Mouse (Mus musculus) limb, embryonic 14.5 days (tissue): ENCODE data around the gene Fhit. TPM values are rescaled to one million over a fixed set of nuclear protein-coding genes. Genes with fewer than 3 reads are reported as not detected.
"Not testable (repeated sequence)": the region's sequence is repeated elsewhere in the genome, so short reads cannot be mapped to it uniquely, and the experiment has no call there.

Experiments
- ATAC-seq: fragments of 200-750 bp; cut with Nextera tagmentation; 2 replicates; pipeline ENCODE4 v1.8.0; 2017; ENCODE audit warnings: low read depth, moderate number of reproducible peaks, moderate TSS enrichment; ENCODE audit not compliant: low FRiP score
- DNase-seq: peaks from one replicate; pipeline ENCODE4 v3.0.0-alpha.2; 2015; ENCODE audit warnings: low spot score
- H3K27ac ChIP-seq: fragments of 300-500 bp; sonication (generic); replicated peaks from 2 replicates; pipeline ENCODE4 v1.5.1; 2014; ENCODE audit warnings: low read depth, mild to moderate bottlenecking, low read length, moderate library complexity, mixed read lengths
- H3K27me3 ChIP-seq: fragments of 300-500 bp; sonication (generic); 2 replicates; pipeline ENCODE4 v1.6.1; 2014; ENCODE audit warnings: low read length, mixed read lengths; ENCODE audit not compliant: control insufficient read depth, insufficient read depth
- H3K36me3 ChIP-seq: fragments of 300-500 bp; sonication (generic); 2 replicates; pipeline ENCODE4 v1.6.1; 2014; ENCODE audit warnings: mild to moderate bottlenecking, low read length, moderate library complexity, mixed read lengths; ENCODE audit not compliant: control insufficient read depth, insufficient read depth
- H3K4me1 ChIP-seq: fragments of 300-500 bp; sonication (generic); 2 replicates; pipeline ENCODE4 v1.6.1; 2014; ENCODE audit warnings: antibody characterized with exemption, low read length, mixed read lengths; ENCODE audit not compliant: control insufficient read depth, insufficient read depth
- H3K4me2 ChIP-seq: fragments of 300-500 bp; sonication (generic); replicated peaks from 2 replicates; pipeline ENCODE4 v1.6.1; 2014; ENCODE audit warnings: low read depth, mild to moderate bottlenecking, low read length, moderate library complexity; ENCODE audit not compliant: severe bottlenecking
- H3K4me3 ChIP-seq: fragments of 300-500 bp; sonication (generic); replicated peaks from 2 replicates; pipeline ENCODE4 v1.5.1; 2014; ENCODE audit warnings: low read length
- H3K9ac ChIP-seq: fragments of 300-500 bp; sonication (generic); 2 replicates; pipeline ENCODE4 v1.6.1; 2014; ENCODE audit warnings: mild to moderate bottlenecking, low read depth, low read length, moderate library complexity; ENCODE audit not compliant: severe bottlenecking
- H3K9me3 ChIP-seq: fragments of 300-500 bp; sonication (generic); 2 replicates; pipeline ENCODE4 v1.6.1; 2016; ENCODE audit warnings: low read length; ENCODE audit not compliant: control insufficient read depth
- POLR2A ChIP-seq: fragments of 200-500 bp; IDR thresholded peaks from 2 replicates; pipeline ENCODE4 v1.8.0; 2012; ENCODE audit warnings: inconsistent platforms, mild to moderate bottlenecking, moderate library complexity, borderline replicate concordance; ENCODE audit not compliant: insufficient read depth, insufficient read length; ENCODE audit errors: extremely low read depth
- WGBS: fragments of 180-500 bp; shearing (Covaris S2); extraction: QIAGEN DNeasy Blood & Tissue Kit; methylation state at CpG from one replicate; pipeline ENCODE4 v1.1.7; 2014; 5-methylcytosine and 5-hydroxymethylcytosine counted together
- polyA plus RNA-seq, 2 experiments: library from polyadenylated mRNA; depleted of rRNA in 1 of 2; stranded (reverse) in 1 of 2; unstranded in 1 of 2; fragments of >200 nt; fragmentation: Nextera tagmentation in 1 of 2; extraction: Ambion mirVana in 1 of 2; gene quantifications; 2 replicates each; pipeline versions ENCODE4 v1.2.1 to v1.2.3; 2012 to 2014

Gene Fhit
- polyA plus RNA-seq, 2 experiments: 3.5 to 7.6 TPM

- Histone ChIP-seq H3K27me3 (no peaks in the 10 kb centered on the region), H3K36me3 (no peaks in the 10 kb centered on the region), H3K4me1 (no peaks in the 10 kb centered on the region), H3K27ac (no peak overlapping the region), H3K4me3 (no peak overlapping the region), H3K4me2 (no peak overlapping the region), H3K9ac (no peak overlapping the region), H3K9me3 (no peaks in the 10 kb centered on the region)
- ATAC-seq (no peak), DNase-seq (peak; percentile 17)
- no peak for TF ChIP-seq POLR2A
- 76% methylated on average over 2 of the region's 2 CpGs for WGBS
Observed at GRCm38 (mm10) chr14:10795498-10796075, 366.2 kb downstream of the Fhit start.

- H3K9me3 ChIP-seq: no peaks in the 10 kb centered on the region
Observed at GRCm38 (mm10) chr14:10783929-10784328, 377.9 kb downstream of the Fhit start.

GRCm38 (mm10) chr14:10778721-10779120, 383.1 kb downstream of the Fhit start:
- ATAC-seq (no peak), DNase-seq (no peak)
- Histone ChIP-seq H3K4me2 (no peak overlapping the region), H3K27ac (no peak overlapping the region), H3K4me3 (no peak overlapping the region), H3K9ac (no peak overlapping the region), H3K9me3 (no peaks in the 10 kb centered on the region), H3K27me3 (no peaks in the 10 kb centered on the region), H3K4me1 (no peaks in the 10 kb centered on the region), H3K36me3 (no peaks in the 10 kb centered on the region)
- WGBS: 80% methylated on average over 2 of the region's 2 CpGs
- TF ChIP-seq POLR2A: no peak

More at GRCm38 (mm10) chr14:10783929-10784328, 377.9 kb downstream of the Fhit start:
- ATAC-seq (no peak), DNase-seq (no peak)
- H3K36me3 ChIP-seq: no peaks in the 10 kb centered on the region
- no peak overlapping the region for H3K9ac ChIP-seq
- no peak overlapping the region for H3K27ac ChIP-seq
- no peak overlapping the region for H3K4me3 ChIP-seq
- no peak overlapping the region for H3K4me2 ChIP-seq
- no peaks in the 10 kb centered on the region for H3K4me1 ChIP-seq
- 86% methylated on average over 3 of the region's 3 CpGs for WGBS
- TF ChIP-seq POLR2A: no peak
- H3K27me3 ChIP-seq: no peaks in the 10 kb centered on the region

GRCm38 (mm10) chr14:10754883-10755282, 407.0 kb downstream of the Fhit start:
- not testable (repeated sequence) for H3K9me3 ChIP-seq, H3K4me2 ChIP-seq, H3K4me1 ChIP-seq, DNase-seq, H3K27ac ChIP-seq, H3K4me3 ChIP-seq, ATAC-seq, H3K27me3 ChIP-seq, H3K9ac ChIP-seq, H3K36me3 ChIP-seq
- 89% methylated on average over 1 of the region's 1 CpGs for WGBS

DNA sequence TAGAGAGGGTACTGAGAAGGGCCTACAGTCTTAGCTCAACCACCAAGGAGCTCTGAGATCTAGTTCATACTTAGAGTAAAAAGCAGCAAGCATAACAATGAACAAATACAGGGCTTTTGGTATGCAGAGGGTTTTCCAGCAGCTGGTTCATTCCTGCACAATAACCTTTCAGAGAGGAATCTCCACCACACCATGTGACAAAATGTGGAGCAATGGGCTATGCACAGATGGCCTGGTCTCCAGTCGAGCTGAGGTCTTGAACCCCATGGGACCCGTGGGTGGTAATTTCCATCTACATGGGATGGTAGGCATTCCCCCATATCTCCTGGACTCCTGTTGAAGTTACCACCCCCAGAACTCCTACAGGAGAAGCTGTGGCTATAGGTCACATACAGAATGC, 423.8 kb downstream of the Fhit start:
- H3K4me2 ChIP-seq: no peak overlapping the region
- no peak for DNase-seq
- H3K4me3 ChIP-seq: no peak overlapping the region
- no peak for TF ChIP-seq POLR2A
- no peaks in the 10 kb centered on the region for H3K4me1 ChIP-seq
- no peak for ATAC-seq
- H3K27ac ChIP-seq: no peak overlapping the region
- no peaks in the 10 kb centered on the region for H3K36me3 ChIP-seq
- no peaks in the 10 kb centered on the region for H3K9me3 ChIP-seq
- H3K9ac ChIP-seq: no peak overlapping the region
- H3K27me3 ChIP-seq: no peaks in the 10 kb centered on the region
- 63% methylated on average over 2 of the region's 2 CpGs for WGBS

DNA sequence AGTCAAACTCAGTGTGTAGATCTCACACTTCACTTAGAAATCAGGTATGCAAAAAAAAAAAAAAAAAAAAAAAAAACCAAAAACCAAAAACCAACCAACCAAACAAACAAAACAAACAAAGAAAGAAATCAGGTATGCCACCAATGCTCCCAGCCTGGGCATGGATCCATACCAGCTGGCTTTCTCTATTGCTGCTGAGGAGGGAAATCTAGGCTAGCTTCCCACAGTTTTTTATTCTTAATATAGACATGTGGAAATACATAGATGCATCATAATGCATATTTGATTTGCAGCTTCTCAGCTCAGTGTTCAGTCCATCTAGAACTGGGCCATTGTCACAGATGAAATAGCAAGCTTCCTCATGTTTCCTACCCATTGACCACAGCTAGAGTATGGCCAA, 439.3 kb downstream of the Fhit start:
- Histone ChIP-seq H3K4me3 (no peak overlapping the region), H3K4me1 (no peaks in the 10 kb centered on the region), H3K4me2 (no peak overlapping the region), H3K36me3 (no peaks in the 10 kb centered on the region), H3K9me3 (no peaks in the 10 kb centered on the region), H3K27me3 (no peaks in the 10 kb centered on the region), H3K9ac (no peak overlapping the region), H3K27ac (no peak overlapping the region)
- ATAC-seq (no peak), DNase-seq (no peak)
- no peak for TF ChIP-seq POLR2A
